Mouse (Mus musculus) B cell, adult 67 days (primary cell): ENCODE measurements around the gene Dpy19l2. TPM values are rescaled to one million over a fixed set of nuclear protein-coding genes. Genes with fewer than 3 reads are reported as not detected.

ENCODE experiments used
- total RNA-seq, 2 experiments: library from RNA; stranded (reverse); gene quantifications; 4 replicates each; pipeline ENCODE4 v1.2.4; 2023

Gene Dpy19l2
- not detected for total RNA-seq

DNA sequence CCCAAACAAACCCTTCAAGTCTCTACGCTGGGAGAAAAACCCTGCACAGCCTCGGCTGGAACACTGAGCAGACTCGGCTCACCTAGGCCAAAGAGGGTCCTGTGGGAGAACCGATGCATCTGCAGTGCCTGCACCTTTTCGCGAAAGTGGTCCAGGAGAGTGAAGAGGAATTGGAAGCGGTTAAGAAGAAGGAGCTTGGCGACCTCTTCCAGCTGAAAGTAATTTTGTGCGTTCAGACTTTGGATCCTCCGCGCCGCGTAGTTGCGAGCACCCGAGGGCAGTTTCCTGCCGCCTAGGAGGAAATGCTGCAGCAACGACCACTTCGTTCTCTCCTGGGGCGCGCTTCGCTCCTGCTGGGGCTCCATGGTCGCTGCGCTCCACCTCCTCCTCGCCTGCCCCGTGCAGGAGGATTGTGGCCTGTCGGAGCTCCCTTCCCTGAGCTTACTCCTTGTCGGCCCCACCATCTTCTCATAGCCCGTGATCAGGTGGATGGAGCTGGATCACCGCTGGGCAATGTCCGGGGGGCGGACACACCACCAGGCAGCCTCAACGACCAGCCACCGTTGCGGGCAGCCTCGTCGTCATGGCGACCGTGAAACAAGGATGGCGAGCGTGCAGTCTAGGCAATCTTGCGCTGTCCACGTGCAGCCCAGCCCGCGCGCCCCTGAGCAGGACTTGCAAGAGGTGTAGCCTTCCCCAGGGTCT is at the start of gene Dpy19l2:
Gene Dpy19l2, minus strand, starts transcription at position 594 of the 705 bp plus-strand sequence.

DNA sequence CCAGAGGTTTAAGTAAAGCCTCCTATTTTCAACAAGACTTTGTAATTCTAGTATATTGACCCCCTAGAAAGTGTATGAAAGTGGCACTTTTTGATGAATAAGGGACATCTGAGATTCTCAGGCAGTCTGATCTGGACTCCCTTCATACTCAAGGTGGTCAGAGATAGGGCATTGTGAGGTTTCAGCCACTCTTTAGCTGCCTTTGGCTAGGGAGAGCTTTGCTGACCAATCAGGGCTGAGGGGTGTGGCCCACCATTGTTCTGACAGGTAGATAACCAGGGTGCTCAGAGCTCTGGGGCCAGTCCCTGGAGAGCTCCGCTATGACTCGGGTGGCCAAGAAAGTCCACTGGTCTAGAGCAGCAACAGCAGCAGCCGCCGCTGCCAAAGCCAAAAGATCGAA is 71.2 kb downstream of the Dpy19l2 start, which contains the start of gene Cypt4:
Gene Cypt4, plus strand, starts transcription at position 301 of the 400 bp plus-strand sequence.

Other genes starting within 250 kb of the Dpy19l2 start
- gene Dpy19l1, start 193.2 kb downstream of the Dpy19l2 start, total RNA-seq: 1 to 10 TPM; 8.1 to 9.8 TPM
- not detected for gene Cypt4, start 71.1 kb downstream of the Dpy19l2 start, total RNA-seq
- not detected for gene Tbx20, start 78.0 kb upstream of the Dpy19l2 start, total RNA-seq